Mouse (Mus musculus): ENCODE data around the gene S100a16.
A peak's percentile ranks its signal among the peaks of the same experiment; 100 is the strongest.

The S100a16 gene

DNA sequence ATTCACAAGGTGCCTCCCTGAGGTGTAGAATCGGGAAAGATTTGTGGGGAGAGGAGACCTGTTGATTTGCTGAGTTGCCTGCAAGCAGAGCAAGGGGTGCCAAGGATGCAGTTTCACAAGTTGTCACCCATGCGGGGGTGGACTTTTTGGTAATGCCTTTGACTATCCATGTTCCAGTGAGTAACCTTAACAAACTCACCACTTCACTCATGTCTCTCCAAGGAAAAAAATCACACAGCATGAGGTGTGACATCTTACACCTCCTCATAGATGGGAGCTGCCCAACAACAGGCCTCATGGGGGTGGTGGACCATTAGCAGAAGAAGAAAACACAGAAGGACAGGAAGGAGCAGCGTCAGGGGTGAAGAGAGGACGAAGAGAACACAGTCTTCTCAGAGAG is 45.5 kb downstream of the S100a16 start:
- Histone ChIP-seq H3K4me3 (replicated peaks; ENCODE audit: low read length) (no peak overlapping the region), H3K36me3 (ENCODE audit: insufficient read depth, low read length) (no peaks in the 10 kb centered on the region), H3K27me3 (ENCODE audit: insufficient read depth, low read length) (peaks cover 12% of the 10 kb centered on the region; the same call in 1 of the 2 replicates), H3K9me3 (ENCODE audit: low read length) (no peaks in the 10 kb centered on the region), H3K4me1 (replicated peaks; ENCODE audit: low read depth, low read length) (peaks cover 34% of the 10 kb centered on the region)
- no peak for TF ChIP-seq NANOG (IDR thresholded peaks at IDR 0.05; ENCODE audit: borderline replicate concordance, low read length)
- no peak for TF ChIP-seq CTCF (conservative IDR thresholded peaks at IDR 0.05; ENCODE audit: low read length)
- TF ChIP-seq POU5F1 (IDR thresholded peaks at IDR 0.05; ENCODE audit: borderline replicate concordance, low read length), result no peak

- Histone ChIP-seq H3K4me1 (replicated peaks; ENCODE audit: low read depth, low read length) (peaks cover 43% of the 10 kb centered on the region), H3K9me3 (ENCODE audit: low read length) (no peaks in the 10 kb centered on the region), H3K4me3 (replicated peaks; ENCODE audit: low read length) (no peak overlapping the region), H3K36me3 (ENCODE audit: insufficient read depth, low read length) (no peaks in the 10 kb centered on the region), H3K27me3 (ENCODE audit: insufficient read depth, low read length) (peaks cover 12% of the 10 kb centered on the region; the same call in 1 of the 2 replicates)
- no peak for TF ChIP-seq POU5F1 (IDR thresholded peaks at IDR 0.05; ENCODE audit: borderline replicate concordance, low read length)
- TF ChIP-seq NANOG (IDR thresholded peaks at IDR 0.05; ENCODE audit: borderline replicate concordance, low read length), result no peak
- no peak for TF ChIP-seq CTCF (conservative IDR thresholded peaks at IDR 0.05; ENCODE audit: low read length)
Measured at GRCm38 (mm10) chr3:90583893-90584292, 46.8 kb downstream of the S100a16 start.

DNA sequence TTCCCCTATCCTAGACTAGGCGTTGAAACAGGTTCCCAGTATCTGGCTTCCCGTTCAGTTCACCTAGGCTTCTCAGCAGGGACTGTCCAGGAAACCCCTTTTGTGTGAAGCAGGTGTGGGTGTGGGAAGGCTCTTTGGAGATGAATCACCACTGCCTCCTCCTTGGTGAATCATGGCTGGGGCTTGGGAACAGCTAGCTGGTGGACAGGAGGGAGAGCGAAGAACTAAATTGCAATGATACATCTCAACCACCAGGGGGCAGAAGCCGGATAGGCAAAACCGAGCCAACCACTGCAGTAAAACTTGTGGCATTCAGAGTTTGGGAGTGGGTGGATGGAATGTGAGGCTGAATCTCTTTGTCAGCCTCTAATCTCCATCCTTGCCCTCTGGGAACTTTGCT is 48.5 kb downstream of the S100a16 start:
- no peaks in the 10 kb centered on the region for H3K36me3 ChIP-seq (ENCODE audit: insufficient read depth, low read length)
- H3K27me3 ChIP-seq (ENCODE audit: insufficient read depth, low read length), result peaks cover 12% of the 10 kb centered on the region; the same call in 1 of the 2 replicates
- no peak for TF ChIP-seq NANOG (IDR thresholded peaks at IDR 0.05; ENCODE audit: borderline replicate concordance, low read length)
- TF ChIP-seq CTCF (conservative IDR thresholded peaks at IDR 0.05; ENCODE audit: low read length), result peak; percentile 85
- no peak for TF ChIP-seq POU5F1 (IDR thresholded peaks at IDR 0.05; ENCODE audit: borderline replicate concordance, low read length)
- H3K4me1 ChIP-seq (replicated peaks; ENCODE audit: low read depth, low read length), result peaks cover 57% of the 10 kb centered on the region
- no peak overlapping the region for H3K4me3 ChIP-seq (replicated peaks; ENCODE audit: low read length)
- H3K9me3 ChIP-seq (ENCODE audit: low read length), result no peaks in the 10 kb centered on the region

- no peak for TF ChIP-seq NANOG (IDR thresholded peaks at IDR 0.05; ENCODE audit: borderline replicate concordance, low read length)
- no peak for TF ChIP-seq POU5F1 (IDR thresholded peaks at IDR 0.05; ENCODE audit: borderline replicate concordance, low read length)
- no peak for TF ChIP-seq CTCF (conservative IDR thresholded peaks at IDR 0.05; ENCODE audit: low read length)
- Histone ChIP-seq H3K36me3 (ENCODE audit: insufficient read depth, low read length) (no peaks in the 10 kb centered on the region), H3K4me1 (replicated peaks; ENCODE audit: low read depth, low read length) (peaks cover 57% of the 10 kb centered on the region), H3K9me3 (ENCODE audit: low read length) (no peaks in the 10 kb centered on the region), H3K4me3 (replicated peaks; ENCODE audit: low read length) (peak overlapping the region; percentile 48; the same call in 1 of the 2 replicates), H3K27me3 (ENCODE audit: insufficient read depth, low read length) (peaks cover 12% of the 10 kb centered on the region; the same call in 1 of the 2 replicates)
Measured at GRCm38 (mm10) chr3:90586016-90586643, 49.1 kb downstream of the S100a16 start.

- Histone ChIP-seq H3K4me1 (replicated peaks; ENCODE audit: low read depth, low read length) (peaks cover 57% of the 10 kb centered on the region), H3K4me3 (replicated peaks; ENCODE audit: low read length) (peak overlapping the region; percentile 48), H3K36me3 (ENCODE audit: insufficient read depth, low read length) (no peaks in the 10 kb centered on the region), H3K27me3 (ENCODE audit: insufficient read depth, low read length) (peaks cover 12% of the 10 kb centered on the region; the same call in 1 of the 2 replicates), H3K9me3 (ENCODE audit: low read length) (no peaks in the 10 kb centered on the region)
- TF ChIP-seq CTCF (conservative IDR thresholded peaks at IDR 0.05; ENCODE audit: low read length) (no peak), NANOG (IDR thresholded peaks at IDR 0.05; ENCODE audit: borderline replicate concordance, low read length) (no peak), POU5F1 (IDR thresholded peaks at IDR 0.05; ENCODE audit: borderline replicate concordance, low read length) (no peak)
Measured at GRCm38 (mm10) chr3:90586906-90587305, 49.9 kb downstream of the S100a16 start.

DNA sequence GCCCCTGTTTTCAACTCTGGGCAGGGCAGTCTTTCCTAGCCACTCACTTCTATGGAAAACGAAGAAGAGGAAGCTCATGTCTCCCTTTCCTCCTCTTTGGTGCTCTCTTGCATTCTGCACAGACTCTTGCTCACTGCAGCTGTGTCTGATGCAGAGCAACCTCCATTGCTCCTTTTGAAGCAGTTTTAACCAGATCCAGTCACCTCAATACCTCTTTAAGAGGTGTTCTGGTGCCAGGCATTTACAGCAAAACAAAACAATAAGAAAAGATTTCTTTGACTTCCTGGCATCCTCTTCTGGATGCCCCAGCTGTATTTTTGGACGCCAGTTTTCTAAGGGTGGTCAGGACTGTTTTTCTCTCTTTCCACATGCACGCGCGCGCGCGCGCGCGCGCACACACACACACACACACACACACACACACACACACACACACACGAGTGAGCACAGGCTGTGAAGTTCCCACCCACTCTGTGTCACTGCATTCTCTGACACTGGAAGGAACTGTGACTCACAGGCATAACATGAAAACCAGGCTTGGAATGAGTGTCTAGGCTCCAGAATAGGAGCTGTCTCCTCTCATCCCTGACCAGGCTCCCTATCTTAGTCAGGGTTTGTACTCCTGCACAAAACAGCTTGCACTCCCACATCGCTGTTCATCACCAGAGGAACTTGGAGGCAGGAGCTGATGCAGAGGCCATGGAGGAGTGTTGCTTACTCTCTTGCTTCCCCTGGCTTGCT is 50.5 kb downstream of the S100a16 start:
- TF ChIP-seq CTCF (conservative IDR thresholded peaks at IDR 0.05; ENCODE audit: low read length), result no peak
- Histone ChIP-seq H3K36me3 (ENCODE audit: insufficient read depth, low read length) (no peaks in the 10 kb centered on the region), H3K4me1 (replicated peaks; ENCODE audit: low read depth, low read length) (peaks cover 57% of the 10 kb centered on the region), H3K9me3 (ENCODE audit: low read length) (no peaks in the 10 kb centered on the region), H3K27me3 (ENCODE audit: insufficient read depth, low read length) (peaks cover 12% of the 10 kb centered on the region; the same call in 1 of the 2 replicates), H3K4me3 (replicated peaks; ENCODE audit: low read length) (peak overlapping the region; percentile 48)

- H3K9me3 ChIP-seq (ENCODE audit: low read length), result peaks cover 4% of the 10 kb centered on the region; the same call in 1 of the 2 replicates
- no peak for TF ChIP-seq CTCF (conservative IDR thresholded peaks at IDR 0.05; ENCODE audit: low read length)
- no peak for TF ChIP-seq NANOG (IDR thresholded peaks at IDR 0.05; ENCODE audit: borderline replicate concordance, low read length)
- no peak for TF ChIP-seq POU5F1 (IDR thresholded peaks at IDR 0.05; ENCODE audit: borderline replicate concordance, low read length)
Measured at GRCm38 (mm10) chr3:90589390-90589789, 52.3 kb downstream of the S100a16 start.

GRCm38 (mm10) chr3:90589947-90590346 is 52.9 kb downstream of the S100a16 start, which contains the start of gene S100a2:
Gene S100a2 (plus strand): TSS chr3:90590247.
- H3K4me3 ChIP-seq (replicated peaks; ENCODE audit: low read length), result no peak within 1 kb of the TSS
- H3K9me3 ChIP-seq (ENCODE audit: low read length), result peaks cover 4% of the 10 kb centered on the region; the same call in 1 of the 2 replicates
- 0 out of 2 replicates have a peak, but pooled peaks cover 2% of the 10 kb centered on the region for H3K27me3 ChIP-seq (ENCODE audit: insufficient read depth, low read length)
- H3K36me3 ChIP-seq (ENCODE audit: insufficient read depth, low read length), result no peaks in the 10 kb centered on the region
- TF ChIP-seq POU5F1 (IDR thresholded peaks at IDR 0.05; ENCODE audit: borderline replicate concordance, low read length) (no peak), NANOG (IDR thresholded peaks at IDR 0.05; ENCODE audit: borderline replicate concordance, low read length) (no peak), CTCF (conservative IDR thresholded peaks at IDR 0.05; ENCODE audit: low read length) (no peak)
- H3K4me1 ChIP-seq (replicated peaks; ENCODE audit: low read depth, low read length), result peaks cover 46% of the 10 kb centered on the region

More at GRCm38 (mm10) chr3:90589390-90589789, 52.3 kb downstream of the S100a16 start:
- Histone ChIP-seq H3K36me3 (ENCODE audit: insufficient read depth, low read length) (no peaks in the 10 kb centered on the region), H3K27me3 (ENCODE audit: insufficient read depth, low read length) (peaks cover 6% of the 10 kb centered on the region; the same call in 1 of the 2 replicates), H3K4me1 (replicated peaks; ENCODE audit: low read depth, low read length) (peaks cover 47% of the 10 kb centered on the region), H3K4me3 (replicated peaks; ENCODE audit: low read length) (no peak overlapping the region)
